Mouse (Mus musculus): Measurements from ENCODE around the gene Alppl2. TPM values are rescaled to one million over a fixed set of nuclear protein-coding genes. Genes with fewer than 3 reads are reported as not detected.

Alppl2 gene
- polyA plus RNA-seq, 1 experiment from 2014 or later = not detected

DNA sequence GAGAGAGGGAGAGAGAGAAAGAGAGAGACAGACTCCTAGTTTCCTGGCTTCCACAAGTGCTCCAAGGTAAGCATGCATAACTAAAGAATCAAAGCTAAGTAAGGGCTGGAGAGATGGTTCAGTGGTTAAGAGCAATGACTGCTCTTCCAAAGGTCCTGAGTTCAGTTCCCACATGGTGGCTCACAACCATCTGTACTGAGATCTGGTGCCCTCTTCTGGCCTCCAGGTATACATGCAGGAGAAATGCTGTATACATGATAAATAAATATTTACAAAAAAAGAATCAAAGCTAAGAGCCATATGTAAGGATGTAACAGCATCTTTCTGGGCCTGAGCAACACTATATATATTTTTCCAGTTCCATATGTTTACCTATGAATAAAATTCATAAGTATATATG lies 28.8 kb downstream of the Alppl2 start:
- H3K9me3 ChIP-seq (replicated peaks; ENCODE audit: control insufficient read depth, low read length, poor library complexity, severe bottlenecking) = no peaks in the 10 kb centered on the region; the same call in 1 of the 2 replicates
- no peak overlapping the region for H3K4me3 ChIP-seq (ENCODE audit: low read depth, low read length)
- no peaks in the 10 kb centered on the region for H3K4me1 ChIP-seq (ENCODE audit: control insufficient read depth, insufficient read depth, low read length)
- no peak overlapping the region for H3K9ac ChIP-seq (ENCODE audit: low read depth, low read length)
- no peak for ATAC-seq
- no peak overlapping the region for H3K4me2 ChIP-seq (ENCODE audit: low read length)
- no peaks in the 10 kb centered on the region for H3K27me3 ChIP-seq (ENCODE audit: control insufficient read depth, insufficient read depth, low read depth, low read length)
- H3K27ac ChIP-seq (ENCODE audit: low read length) = no peak overlapping the region
- no peaks in the 10 kb centered on the region for H3K36me3 ChIP-seq (ENCODE audit: control insufficient read depth, insufficient read depth, low read length)

DNA sequence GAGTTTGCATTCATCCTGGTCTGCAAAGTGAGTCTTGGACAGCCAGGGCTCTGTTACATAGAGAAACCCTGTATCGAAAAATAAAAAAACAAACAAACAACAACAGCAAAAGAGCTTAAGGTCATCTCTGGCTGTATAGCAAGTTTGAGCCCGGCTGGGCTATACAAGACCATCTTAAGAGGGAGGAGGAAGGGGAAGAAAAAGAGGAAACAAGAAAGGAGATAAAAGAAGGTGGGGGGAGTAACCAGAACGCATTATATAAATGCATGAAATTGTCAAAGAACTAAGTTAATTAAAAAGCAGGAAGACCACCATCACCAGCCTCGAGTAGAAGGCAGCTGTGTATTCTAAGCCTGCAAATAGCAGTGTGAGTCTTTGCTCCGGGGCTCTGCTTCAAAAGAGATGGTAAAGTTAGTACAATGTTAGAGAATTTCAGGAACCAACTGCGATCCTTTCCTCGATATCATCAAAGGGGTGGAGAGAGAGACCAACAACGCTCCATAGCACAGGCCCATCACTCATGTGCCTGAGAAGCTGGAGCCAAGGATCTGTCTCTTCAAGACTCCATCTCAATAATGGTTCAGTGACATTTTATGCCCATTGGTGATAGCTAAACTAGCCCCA lies 30.6 kb downstream of the Alppl2 start:
- no peak overlapping the region for H3K27ac ChIP-seq (ENCODE audit: low read length)
- no peak overlapping the region for H3K4me3 ChIP-seq (ENCODE audit: low read depth, low read length)
- H3K9ac ChIP-seq (ENCODE audit: low read depth, low read length) = no peak overlapping the region
- no peak overlapping the region for H3K4me2 ChIP-seq (ENCODE audit: low read length)
- H3K27me3 ChIP-seq (ENCODE audit: control insufficient read depth, insufficient read depth, low read depth, low read length) = no peaks in the 10 kb centered on the region
- H3K9me3 ChIP-seq (replicated peaks; ENCODE audit: control insufficient read depth, low read length, poor library complexity, severe bottlenecking) = no peaks in the 10 kb centered on the region; the same call in 1 of the 2 replicates
- H3K4me1 ChIP-seq (ENCODE audit: control insufficient read depth, insufficient read depth, low read length) = no peaks in the 10 kb centered on the region
- H3K36me3 ChIP-seq (ENCODE audit: control insufficient read depth, insufficient read depth, low read length) = no peaks in the 10 kb centered on the region
- WGBS = 82% methylated on average over 8 of the region's 8 CpGs
- no peak for ATAC-seq

- Histone ChIP-seq H3K9me3 (replicated peaks; ENCODE audit: control insufficient read depth, low read length, poor library complexity, severe bottlenecking) (no peaks in the 10 kb centered on the region), H3K27me3 (ENCODE audit: control insufficient read depth, insufficient read depth, low read depth, low read length) (no peaks in the 10 kb centered on the region), H3K27ac (ENCODE audit: low read length) (no peak overlapping the region), H3K9ac (ENCODE audit: low read depth, low read length) (no peak overlapping the region), H3K4me1 (ENCODE audit: control insufficient read depth, insufficient read depth, low read length) (no peaks in the 10 kb centered on the region), H3K4me3 (ENCODE audit: low read depth, low read length) (no peak overlapping the region), H3K4me2 (ENCODE audit: low read length) (no peak overlapping the region), H3K36me3 (ENCODE audit: control insufficient read depth, insufficient read depth, low read length) (no peaks in the 10 kb centered on the region; the same call in 1 of the 2 replicates)
- 83% methylated on average over 4 of the region's 4 CpGs for WGBS
- no peak for ATAC-seq
Observed at GRCm38 (mm10) chr1:87057075-87057474, 32.7 kb downstream of the Alppl2 start.

GRCm38 (mm10) chr1:87051369-87051768 lies 38.4 kb downstream of the Alppl2 start:
- no peak for ATAC-seq
- H3K9me3 ChIP-seq (replicated peaks; ENCODE audit: control insufficient read depth, low read length, poor library complexity, severe bottlenecking) = no peaks in the 10 kb centered on the region
- H3K9ac ChIP-seq (ENCODE audit: low read depth, low read length) = no peak overlapping the region
- 80% methylated on average over 4 of the region's 4 CpGs for WGBS
- H3K27me3 ChIP-seq (ENCODE audit: control insufficient read depth, insufficient read depth, low read depth, low read length) = no peaks in the 10 kb centered on the region
- H3K4me1 ChIP-seq (ENCODE audit: control insufficient read depth, insufficient read depth, low read length) = no peaks in the 10 kb centered on the region
- no peak overlapping the region for H3K4me3 ChIP-seq (ENCODE audit: low read depth, low read length)
- H3K27ac ChIP-seq (ENCODE audit: low read length) = no peak overlapping the region
- H3K36me3 ChIP-seq (ENCODE audit: control insufficient read depth, insufficient read depth, low read length) = peaks cover 3% of the 10 kb centered on the region; the same call in 1 of the 2 replicates
- H3K4me2 ChIP-seq (ENCODE audit: low read length) = no peak overlapping the region

- no peak overlapping the region for H3K4me2 ChIP-seq (ENCODE audit: low read length)
- H3K4me3 ChIP-seq (ENCODE audit: low read depth, low read length) = no peak overlapping the region
- H3K36me3 ChIP-seq (ENCODE audit: control insufficient read depth, insufficient read depth, low read length) = peaks cover 3% of the 10 kb centered on the region; the same call in 1 of the 2 replicates
- no peaks in the 10 kb centered on the region for H3K27me3 ChIP-seq (ENCODE audit: control insufficient read depth, insufficient read depth, low read depth, low read length)
- no peak for ATAC-seq
- no peaks in the 10 kb centered on the region for H3K9me3 ChIP-seq (replicated peaks; ENCODE audit: control insufficient read depth, low read length, poor library complexity, severe bottlenecking)
- no peak overlapping the region for H3K27ac ChIP-seq (ENCODE audit: low read length)
- 83% methylated on average over 1 of the region's 1 CpGs for WGBS
- H3K9ac ChIP-seq (ENCODE audit: low read depth, low read length) = no peak overlapping the region
- H3K4me1 ChIP-seq (ENCODE audit: control insufficient read depth, insufficient read depth, low read length) = no peaks in the 10 kb centered on the region
Observed at GRCm38 (mm10) chr1:87050700-87051099, 39.0 kb downstream of the Alppl2 start.

- Histone ChIP-seq H3K27ac (ENCODE audit: low read length) (no peak overlapping the region), H3K36me3 (ENCODE audit: control insufficient read depth, insufficient read depth, low read length) (peaks cover 3% of the 10 kb centered on the region; the same call in 1 of the 2 replicates), H3K4me1 (ENCODE audit: control insufficient read depth, insufficient read depth, low read length) (no peaks in the 10 kb centered on the region), H3K9me3 (replicated peaks; ENCODE audit: control insufficient read depth, low read length, poor library complexity, severe bottlenecking) (no peaks in the 10 kb centered on the region), H3K4me3 (ENCODE audit: low read depth, low read length) (no peak overlapping the region), H3K4me2 (ENCODE audit: low read length) (no peak overlapping the region), H3K9ac (ENCODE audit: low read depth, low read length) (no peak overlapping the region), H3K27me3 (ENCODE audit: control insufficient read depth, insufficient read depth, low read depth, low read length) (no peaks in the 10 kb centered on the region)
- WGBS = 46% methylated on average over 3 of the region's 3 CpGs
- peak; percentile 31; the same call in 1 of the 2 replicates for ATAC-seq
Observed at GRCm38 (mm10) chr1:87050072-87050471, 39.7 kb downstream of the Alppl2 start.

GRCm38 (mm10) chr1:87041814-87042438 lies 47.8 kb downstream of the Alppl2 start:
- Histone ChIP-seq H3K4me2 (ENCODE audit: low read length) (no peak overlapping the region), H3K27me3 (ENCODE audit: control insufficient read depth, insufficient read depth, low read depth, low read length) (no peaks in the 10 kb centered on the region), H3K4me3 (ENCODE audit: low read depth, low read length) (no peak overlapping the region), H3K9me3 (replicated peaks; ENCODE audit: control insufficient read depth, low read length, poor library complexity, severe bottlenecking) (no peaks in the 10 kb centered on the region), H3K4me1 (ENCODE audit: control insufficient read depth, insufficient read depth, low read length) (no peaks in the 10 kb centered on the region), H3K9ac (ENCODE audit: low read depth, low read length) (no peak overlapping the region), H3K36me3 (ENCODE audit: control insufficient read depth, insufficient read depth, low read length) (0 out of 2 replicates have a peak, but pooled peaks cover 2% of the 10 kb centered on the region), H3K27ac (ENCODE audit: low read length) (no peak overlapping the region)
- WGBS = 0% methylated on average over 1 of the region's 1 CpGs
- peak; percentile 80 for ATAC-seq

DNA sequence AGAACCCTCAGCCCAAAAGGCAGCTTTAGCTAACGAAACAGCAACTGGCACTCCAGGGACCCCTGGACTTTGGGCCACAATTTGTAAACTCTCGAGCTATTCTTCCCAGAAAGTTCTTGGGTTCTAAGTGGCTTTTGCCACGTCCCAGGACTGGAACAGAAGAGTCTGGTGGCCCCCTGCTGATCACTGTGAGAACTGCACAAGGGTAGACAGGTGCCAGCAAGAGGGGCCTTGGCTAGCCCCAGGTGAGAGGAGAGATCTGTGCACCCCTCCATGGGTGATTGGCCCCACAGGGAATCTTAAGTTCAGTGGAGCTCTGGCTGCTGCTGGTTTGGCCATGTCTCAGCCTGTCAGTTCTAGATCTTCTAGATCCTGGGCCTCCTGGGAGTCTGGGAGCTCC lies 48.6 kb downstream of the Alppl2 start:
- no peak overlapping the region for H3K4me2 ChIP-seq (ENCODE audit: low read length)
- 0 out of 2 replicates have a peak, but pooled peaks have one; percentile 41 for ATAC-seq
- H3K27me3 ChIP-seq (ENCODE audit: control insufficient read depth, insufficient read depth, low read depth, low read length) = no peaks in the 10 kb centered on the region
- H3K4me1 ChIP-seq (ENCODE audit: control insufficient read depth, insufficient read depth, low read length) = no peaks in the 10 kb centered on the region
- H3K27ac ChIP-seq (ENCODE audit: low read length) = no peak overlapping the region
- H3K9me3 ChIP-seq (replicated peaks; ENCODE audit: control insufficient read depth, low read length, poor library complexity, severe bottlenecking) = no peaks in the 10 kb centered on the region
- no peak overlapping the region for H3K9ac ChIP-seq (ENCODE audit: low read depth, low read length)
- H3K36me3 ChIP-seq (ENCODE audit: control insufficient read depth, insufficient read depth, low read length) = no peaks in the 10 kb centered on the region
- H3K4me3 ChIP-seq (ENCODE audit: low read depth, low read length) = no peak overlapping the region
- 27% methylated on average over 3 of the region's 3 CpGs for WGBS

DNA sequence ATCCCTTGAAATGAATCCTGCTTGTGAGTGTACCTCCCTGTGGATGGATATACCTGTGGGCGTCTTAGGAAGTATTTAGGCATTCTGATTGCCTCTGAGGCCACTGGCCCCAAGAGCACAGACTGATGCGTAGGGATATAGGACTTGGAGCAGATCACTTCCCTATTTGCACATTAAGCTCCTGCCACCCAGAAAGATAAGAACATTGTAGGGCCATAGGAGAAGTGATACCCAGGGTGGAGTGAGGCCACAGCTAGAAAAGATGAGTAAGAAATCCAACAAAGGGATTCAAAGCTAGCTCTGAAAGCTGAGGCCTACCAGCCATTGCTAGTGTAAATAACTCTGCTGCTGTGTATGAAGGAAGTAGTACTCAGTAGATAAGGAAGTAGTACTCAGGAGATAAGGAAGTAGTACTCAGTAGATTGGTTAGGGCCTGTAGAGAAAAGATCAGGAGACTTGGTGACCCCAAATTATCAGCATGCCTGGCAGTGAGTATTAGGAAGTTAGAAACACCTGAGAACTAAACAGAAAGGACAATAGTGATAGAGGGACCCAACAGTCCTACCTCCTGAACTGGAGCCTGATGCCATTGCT lies 51.2 kb downstream of the Alppl2 start:
- H3K9ac ChIP-seq (ENCODE audit: low read depth, low read length) = no peak overlapping the region
- no peak for ATAC-seq
- H3K27me3 ChIP-seq (ENCODE audit: control insufficient read depth, insufficient read depth, low read depth, low read length) = no peaks in the 10 kb centered on the region
- H3K4me3 ChIP-seq (ENCODE audit: low read depth, low read length) = no peak overlapping the region
- H3K9me3 ChIP-seq (replicated peaks; ENCODE audit: control insufficient read depth, low read length, poor library complexity, severe bottlenecking) = no peaks in the 10 kb centered on the region
- no peak overlapping the region for H3K4me2 ChIP-seq (ENCODE audit: low read length)
- H3K4me1 ChIP-seq (ENCODE audit: control insufficient read depth, insufficient read depth, low read length) = peaks cover 5% of the 10 kb centered on the region; the same call in 1 of the 2 replicates
- no peaks in the 10 kb centered on the region for H3K36me3 ChIP-seq (ENCODE audit: control insufficient read depth, insufficient read depth, low read length)
- WGBS = 92% methylated on average over 2 of the region's 2 CpGs
- H3K27ac ChIP-seq (ENCODE audit: low read length) = no peak overlapping the region
